Mouse (Mus musculus): ENCODE results near the gene Khdrbs1. TPM values are rescaled to one million over a fixed set of nuclear protein-coding genes. Genes with fewer than 3 reads are reported as not detected.
"Not testable (repeated sequence)": the region's sequence is repeated elsewhere in the genome, so short reads cannot be mapped to it uniquely, and the experiment has no call there.

Khdrbs1 gene
- polyA plus RNA-seq, 1 experiment from 2014 or later, result 144 TPM

DNA sequence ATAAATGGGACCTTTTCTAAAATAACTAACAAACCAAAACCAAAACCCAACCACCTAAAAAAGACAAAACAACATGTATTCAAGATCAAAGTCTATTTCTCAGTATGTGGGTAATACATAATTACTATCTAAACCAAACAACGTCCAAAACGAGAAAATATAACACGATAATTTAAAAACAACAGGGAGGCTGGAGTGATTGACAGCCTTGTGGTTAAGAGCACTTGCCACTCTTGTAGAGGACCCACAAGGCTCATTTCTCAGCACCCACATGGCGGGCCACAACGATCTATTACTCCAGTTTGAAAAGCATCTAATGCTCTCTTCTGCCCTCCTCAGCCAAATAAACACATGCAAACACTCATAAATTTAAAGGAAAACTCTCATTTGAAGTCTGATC, 10.7 kb downstream of the Khdrbs1 start:
- Histone ChIP-seq H3K4me2 (no peak overlapping the region), H3K36me3 (ENCODE audit: insufficient read depth) (peaks cover 38% of the 10 kb centered on the region), H3K27ac (ENCODE audit: low read depth) (no peak overlapping the region), H3K4me1 (ENCODE audit: insufficient read depth) (no peaks in the 10 kb centered on the region), H3K9ac (no peak overlapping the region), H3K4me3 (ENCODE audit: low read depth, low read length) (no peak overlapping the region), H3K9me3 (ENCODE audit: low read depth, low read length) (no peaks in the 10 kb centered on the region), H3K27me3 (ENCODE audit: insufficient read depth, low read length) (no peaks in the 10 kb centered on the region)
- 86% methylated on average over 5 of the region's 5 CpGs for WGBS
- DNase-seq (no peak), ATAC-seq (ENCODE audit: insufficient read depth) (no peak)
- no peak for TF ChIP-seq CTCF (IDR thresholded peaks at IDR 0.05; ENCODE audit: low read depth)

GRCm38 (mm10) chr4:129716310-129716709, 25.8 kb downstream of the Khdrbs1 start:
- H3K4me1 ChIP-seq (ENCODE audit: insufficient read depth), result no peaks in the 10 kb centered on the region
- no peak overlapping the region for H3K4me2 ChIP-seq
- H3K36me3 ChIP-seq (ENCODE audit: insufficient read depth), result peaks cover 86% of the 10 kb centered on the region
- no peak overlapping the region for H3K4me3 ChIP-seq (ENCODE audit: low read depth, low read length)
- no peak for TF ChIP-seq CTCF (IDR thresholded peaks at IDR 0.05; ENCODE audit: low read depth)
- no peak overlapping the region for H3K27ac ChIP-seq (ENCODE audit: low read depth)
- 88% methylated on average over 9 of the region's 9 CpGs for WGBS
- no peaks in the 10 kb centered on the region for H3K9me3 ChIP-seq (ENCODE audit: low read depth, low read length)
- DNase-seq, result no peak
- no peaks in the 10 kb centered on the region for H3K27me3 ChIP-seq (ENCODE audit: insufficient read depth, low read length)
- ATAC-seq (ENCODE audit: insufficient read depth), result no peak
- no peak overlapping the region for H3K9ac ChIP-seq

GRCm38 (mm10) chr4:129709486-129710129, 32.5 kb downstream of the Khdrbs1 start:
- DNase-seq (no peak), ATAC-seq (ENCODE audit: insufficient read depth) (no peak)
- no peak for TF ChIP-seq CTCF (IDR thresholded peaks at IDR 0.05; ENCODE audit: low read depth)
- Histone ChIP-seq H3K36me3 (ENCODE audit: insufficient read depth) (peaks cover 99% of the 10 kb centered on the region), H3K9me3 (ENCODE audit: low read depth, low read length) (no peaks in the 10 kb centered on the region), H3K4me3 (ENCODE audit: low read depth, low read length) (no peak overlapping the region), H3K9ac (no peak overlapping the region), H3K4me1 (ENCODE audit: insufficient read depth) (no peaks in the 10 kb centered on the region), H3K27me3 (ENCODE audit: insufficient read depth, low read length) (no peaks in the 10 kb centered on the region), H3K27ac (ENCODE audit: low read depth) (no peak overlapping the region), H3K4me2 (no peak overlapping the region)
- WGBS, result 88% methylated on average over 8 of the region's 8 CpGs

DNA sequence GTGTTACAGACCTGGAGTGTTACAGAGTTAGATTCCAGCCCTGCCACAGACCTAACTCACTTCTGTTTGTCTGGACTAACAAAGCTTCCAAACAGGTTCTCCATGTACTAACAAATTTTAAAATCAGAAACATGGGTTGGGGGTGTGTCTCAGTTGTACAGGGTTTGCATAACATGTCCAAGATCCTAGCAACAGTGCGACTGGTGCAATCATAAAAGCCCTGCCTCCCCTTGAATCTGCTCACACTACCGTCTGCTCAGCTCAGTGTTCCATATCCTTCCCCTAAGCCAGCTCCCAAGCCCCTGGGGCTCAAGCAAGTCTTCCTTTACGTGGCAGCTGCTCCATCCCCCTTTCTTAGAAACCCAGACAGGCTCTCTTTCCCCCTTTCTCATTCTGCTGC, 35.4 kb downstream of the Khdrbs1 start:
- ATAC-seq (ENCODE audit: insufficient read depth) (no peak), DNase-seq (no peak)
- no peaks in the 10 kb centered on the region for H3K27me3 ChIP-seq (ENCODE audit: insufficient read depth, low read length)
- H3K4me1 ChIP-seq (ENCODE audit: insufficient read depth), result peaks cover 9% of the 10 kb centered on the region
- H3K9ac ChIP-seq, result no peak overlapping the region
- peaks cover 96% of the 10 kb centered on the region for H3K36me3 ChIP-seq (ENCODE audit: insufficient read depth)
- 76% methylated on average over 3 of the region's 3 CpGs for WGBS
- no peak for TF ChIP-seq CTCF (IDR thresholded peaks at IDR 0.05; ENCODE audit: low read depth)
- H3K27ac ChIP-seq (ENCODE audit: low read depth), result no peak overlapping the region
- H3K9me3 ChIP-seq (ENCODE audit: low read depth, low read length), result no peaks in the 10 kb centered on the region
- no peak overlapping the region for H3K4me2 ChIP-seq
- H3K4me3 ChIP-seq (ENCODE audit: low read depth, low read length), result no peak overlapping the region

- DNase-seq, result peak; percentile 93
- peaks cover 59% of the 10 kb centered on the region for H3K36me3 ChIP-seq (ENCODE audit: insufficient read depth)
- no peak overlapping the region for H3K9ac ChIP-seq
These were observed 39.6 kb downstream of the Khdrbs1 start for GRCm38 (mm10) chr4:129702454-129702853.

DNA sequence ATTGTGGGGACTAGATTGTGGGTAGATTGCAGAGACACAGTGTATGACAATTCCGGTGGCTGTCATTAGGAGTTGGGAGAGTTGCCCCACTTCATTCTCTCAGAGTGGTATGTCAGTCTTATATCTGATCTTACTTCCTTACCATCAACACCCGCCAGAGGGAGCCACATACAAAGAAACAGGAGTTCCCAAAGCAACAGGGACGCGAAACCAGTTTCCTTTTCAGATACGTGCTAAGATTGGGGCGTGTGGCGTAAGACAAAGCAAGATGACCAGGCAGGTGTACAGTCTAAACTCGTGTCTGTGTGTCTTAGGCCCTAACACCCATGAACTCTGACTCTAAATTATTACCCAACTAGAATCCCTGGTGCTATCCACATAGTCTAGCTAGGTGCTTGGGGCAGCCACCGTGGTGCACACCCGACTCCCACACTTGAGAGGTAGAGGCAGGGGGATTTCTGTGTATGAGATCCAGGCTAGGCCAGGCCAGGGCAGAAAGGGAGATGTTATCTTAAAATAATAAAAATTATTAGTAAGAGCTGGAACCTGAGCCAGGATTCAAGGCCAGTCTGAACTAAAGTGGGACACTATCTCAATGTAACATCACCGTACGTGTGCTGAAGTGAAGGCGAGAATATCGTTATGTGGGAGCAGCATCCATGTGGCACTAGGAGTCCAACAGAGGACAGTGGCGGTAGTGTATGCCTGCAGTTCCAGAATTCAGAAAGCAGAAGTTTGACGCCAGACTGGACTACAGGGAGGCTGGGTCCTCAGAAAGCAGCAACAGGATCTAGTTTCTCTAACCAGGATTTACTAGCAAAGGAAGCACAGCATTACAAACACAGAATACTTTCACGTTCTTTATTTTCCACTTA, 40.4 kb downstream of the Khdrbs1 start:
- DNase-seq (peak; percentile 94), ATAC-seq (ENCODE audit: insufficient read depth) (peak; percentile 18; the same call in 1 of the 2 replicates)
- Histone ChIP-seq H3K36me3 (ENCODE audit: insufficient read depth) (peaks cover 52% of the 10 kb centered on the region), H3K9ac (no peak overlapping the region), H3K4me2 (0 out of 2 replicates have a peak overlapping the region, but pooled peaks have one; percentile 20), H3K27me3 (ENCODE audit: insufficient read depth, low read length) (no peaks in the 10 kb centered on the region), H3K9me3 (ENCODE audit: low read depth, low read length) (no peaks in the 10 kb centered on the region), H3K27ac (ENCODE audit: low read depth) (peak overlapping the region; percentile 73), H3K4me1 (ENCODE audit: insufficient read depth) (peaks cover 17% of the 10 kb centered on the region), H3K4me3 (ENCODE audit: low read depth, low read length) (no peak overlapping the region)
- 50% methylated on average over 17 of the region's 17 CpGs for whole genome bisulfite sequencing
- TF ChIP-seq CTCF (IDR thresholded peaks at IDR 0.05; ENCODE audit: low read depth), result peak; percentile 83

More at GRCm38 (mm10) chr4:129702454-129702853, 39.6 kb downstream of the Khdrbs1 start:
- no peak overlapping the region for H3K4me3 ChIP-seq (ENCODE audit: low read depth, low read length)
- no peaks in the 10 kb centered on the region for H3K27me3 ChIP-seq (ENCODE audit: insufficient read depth, low read length)
- no peak overlapping the region for H3K4me2 ChIP-seq
- 17% methylated on average over 11 of the region's 11 CpGs for WGBS
- no peaks in the 10 kb centered on the region for H3K9me3 ChIP-seq (ENCODE audit: low read depth, low read length)
- H3K4me1 ChIP-seq (ENCODE audit: insufficient read depth), result peaks cover 14% of the 10 kb centered on the region
- ATAC-seq (ENCODE audit: insufficient read depth), result peak; percentile 94
- peak overlapping the region; percentile 73 for H3K27ac ChIP-seq (ENCODE audit: low read depth)
- TF ChIP-seq CTCF (IDR thresholded peaks at IDR 0.05; ENCODE audit: low read depth), result no peak

- H3K9me3 ChIP-seq (ENCODE audit: low read depth, low read length); H3K4me2 ChIP-seq; H3K27me3 ChIP-seq (ENCODE audit: insufficient read depth, low read length); H3K9ac ChIP-seq; ATAC-seq (ENCODE audit: insufficient read depth); H3K4me3 ChIP-seq (ENCODE audit: low read depth, low read length); DNase-seq; H3K27ac ChIP-seq (ENCODE audit: low read depth): not testable (repeated sequence)
- H3K4me1 ChIP-seq (ENCODE audit: insufficient read depth), result peaks cover 17% of the 10 kb centered on the region
- peaks cover 41% of the 10 kb centered on the region for H3K36me3 ChIP-seq (ENCODE audit: insufficient read depth)
- 84% methylated on average over 6 of the region's 6 CpGs for WGBS
These were observed 41.4 kb downstream of the Khdrbs1 start for GRCm38 (mm10) chr4:129700661-129701060.

All from lung, embryonic 14.5 days (tissue).